Mouse (Mus musculus) liver, embryonic 15.5 days (tissue): ENCODE measurements at regions not wholly inside any gene's neighbourhood (a gene's known extent, or its start where the extent isn't known, plus 50 kb on each side); places are given as distances from the start of the nearest gene placed in this dataset.

ENCODE experiments used
- ATAC-seq: fragments of 200-750 bp; cut with Nextera tagmentation; 2 replicates; pipeline ENCODE4 v1.8.0; 2017; ENCODE audit warnings: moderate number of reproducible peaks, mild to moderate bottlenecking, moderate library complexity; ENCODE audit not compliant: insufficient read depth
- H3K27ac ChIP-seq: fragments of 300-500 bp; sonication (generic); replicated peaks from 2 replicates; pipeline ENCODE4 v1.5.1; 2015; ENCODE audit warnings: mild to moderate bottlenecking, inconsistent platforms
- H3K27me3 ChIP-seq: fragments of 300-500 bp; sonication (generic); 2 replicates; pipeline ENCODE4 v1.6.1; 2015; ENCODE audit warnings: mild to moderate bottlenecking, inconsistent platforms
- H3K36me3 ChIP-seq: fragments of 300-500 bp; sonication (generic); replicated peaks from 2 replicates; pipeline ENCODE4 v1.6.1; 2015; ENCODE audit warnings: moderate library complexity, mild to moderate bottlenecking, inconsistent platforms
- H3K4me1 ChIP-seq: fragments of 300-500 bp; sonication (generic); replicated peaks from 2 replicates; pipeline ENCODE4 v1.6.1; 2015; ENCODE audit warnings: inconsistent platforms
- H3K4me2 ChIP-seq: fragments of 300-500 bp; sonication (generic); 2 replicates; pipeline ENCODE4 v1.6.1; 2015; ENCODE audit warnings: moderate library complexity, mild to moderate bottlenecking, inconsistent platforms
- H3K4me3 ChIP-seq: fragments of 300-500 bp; sonication (generic); replicated peaks from 2 replicates; pipeline ENCODE4 v1.5.1; 2015; ENCODE audit warnings: mild to moderate bottlenecking, inconsistent platforms
- H3K9ac ChIP-seq: fragments of 300-500 bp; sonication (generic); 2 replicates; pipeline ENCODE4 v1.6.1; 2015; ENCODE audit warnings: moderate library complexity, mild to moderate bottlenecking, inconsistent platforms
- H3K9me3 ChIP-seq: fragments of 300-500 bp; sonication (generic); replicated peaks from 2 replicates; pipeline ENCODE4 v1.6.1; 2016; ENCODE audit warnings: inconsistent platforms
- WGBS: fragments of 180-500 bp; shearing (Covaris S2); methylation state at CpG from one replicate; pipeline ENCODE4 v1.1.7; 2015; ENCODE audit warnings: mixed read lengths; ENCODE audit not compliant: insufficient replicate concordance; 5-methylcytosine and 5-hydroxymethylcytosine counted together

GRCm38 (mm10) chr7:90030486-90031250, 49.9 kb upstream of the Eed start:
- H3K36me3 ChIP-seq, result no peaks in the 10 kb centered on the region
- no peaks in the 10 kb centered on the region for H3K9me3 ChIP-seq
- 41% methylated on average over 6 of the region's 6 CpGs for WGBS
- peak overlapping the region; percentile 51 for H3K27ac ChIP-seq
- H3K4me2 ChIP-seq, result no peak overlapping the region
- peaks cover 21% of the 10 kb centered on the region for H3K4me1 ChIP-seq
- peaks cover 25% of the 10 kb centered on the region for H3K27me3 ChIP-seq
- ATAC-seq, result no peak
- H3K4me3 ChIP-seq, result no peak overlapping the region
- no peak overlapping the region for H3K9ac ChIP-seq

- no peak overlapping the region for H3K27ac ChIP-seq
Observed at GRCm38 (mm10) chr7:90033086-90033485, 52.3 kb upstream of the Eed start.

GRCm38 (mm10) chr7:90033640-90034312, 53.0 kb upstream of the Eed start:
- Histone ChIP-seq H3K27ac (peak overlapping the region; percentile 14; the same call in 1 of the 2 replicates), H3K27me3 (peaks cover 25% of the 10 kb centered on the region), H3K9ac (no peak overlapping the region), H3K9me3 (no peaks in the 10 kb centered on the region), H3K4me1 (peaks cover 32% of the 10 kb centered on the region), H3K4me2 (no peak overlapping the region), H3K36me3 (no peaks in the 10 kb centered on the region), H3K4me3 (no peak overlapping the region)
- WGBS, result 68% methylated on average over 9 of the region's 9 CpGs
- no peak for ATAC-seq

More at GRCm38 (mm10) chr7:90033086-90033485, 52.3 kb upstream of the Eed start:
- Histone ChIP-seq H3K4me3 (no peak overlapping the region), H3K4me2 (no peak overlapping the region), H3K4me1 (peaks cover 35% of the 10 kb centered on the region), H3K9me3 (no peaks in the 10 kb centered on the region), H3K36me3 (no peaks in the 10 kb centered on the region), H3K9ac (no peak overlapping the region), H3K27me3 (peaks cover 25% of the 10 kb centered on the region)
- no peak for ATAC-seq
- WGBS, result 87% methylated on average over 2 of the region's 2 CpGs

- Histone ChIP-seq H3K36me3 (no peaks in the 10 kb centered on the region), H3K4me2 (no peak overlapping the region), H3K9me3 (no peaks in the 10 kb centered on the region), H3K4me1 (peaks cover 31% of the 10 kb centered on the region), H3K9ac (no peak overlapping the region), H3K27ac (0 out of 2 replicates have a peak overlapping the region, but pooled peaks have one; percentile 14), H3K27me3 (peaks cover 21% of the 10 kb centered on the region), H3K4me3 (no peak overlapping the region)
- WGBS, result 70% methylated on average over 3 of the region's 3 CpGs
- no peak for ATAC-seq
Observed at GRCm38 (mm10) chr7:90034498-90034897, 53.7 kb upstream of the Eed start.

GRCm38 (mm10) chr7:90035396-90035795, 54.6 kb upstream of the Eed start:
- Histone ChIP-seq H3K9ac (no peak overlapping the region), H3K9me3 (no peaks in the 10 kb centered on the region), H3K27me3 (peaks cover 13% of the 10 kb centered on the region), H3K36me3 (no peaks in the 10 kb centered on the region), H3K4me3 (no peak overlapping the region), H3K4me1 (peaks cover 38% of the 10 kb centered on the region), H3K27ac (no peak overlapping the region), H3K4me2 (no peak overlapping the region)
- 62% methylated on average over 7 of the region's 7 CpGs for whole genome bisulfite sequencing
- no peak for ATAC-seq

GRCm38 (mm10) chr7:90037736-90038135, 57.0 kb upstream of the Eed start:
- Histone ChIP-seq H3K27ac (no peak overlapping the region), H3K4me2 (no peak overlapping the region), H3K36me3 (no peaks in the 10 kb centered on the region), H3K9ac (no peak overlapping the region), H3K27me3 (no peaks in the 10 kb centered on the region), H3K4me1 (peaks cover 59% of the 10 kb centered on the region), H3K4me3 (no peak overlapping the region), H3K9me3 (no peaks in the 10 kb centered on the region)
- WGBS, result 85% methylated on average over 4 of the region's 4 CpGs
- no peak for ATAC-seq

- Histone ChIP-seq H3K27me3 (no peaks in the 10 kb centered on the region), H3K4me1 (peaks cover 70% of the 10 kb centered on the region), H3K9me3 (no peaks in the 10 kb centered on the region), H3K27ac (no peak overlapping the region; the same call in 1 of the 2 replicates), H3K4me3 (no peak overlapping the region), H3K9ac (no peak overlapping the region), H3K4me2 (no peak overlapping the region), H3K36me3 (no peaks in the 10 kb centered on the region)
- no peak for ATAC-seq
- 67% methylated on average over 9 of the region's 9 CpGs for WGBS
Observed at GRCm38 (mm10) chr7:90039504-90039903, 58.7 kb upstream of the Eed start.

- ATAC-seq, result no peak
- no peaks in the 10 kb centered on the region for H3K9me3 ChIP-seq
- peak overlapping the region; percentile 9; the same call in 1 of the 2 replicates for H3K9ac ChIP-seq
- WGBS, result 70% methylated on average over 11 of the region's 11 CpGs
- no peak overlapping the region for H3K4me3 ChIP-seq
- no peaks in the 10 kb centered on the region for H3K27me3 ChIP-seq
- H3K27ac ChIP-seq, result peak overlapping the region; percentile 91
- H3K4me2 ChIP-seq, result peak overlapping the region; percentile 56
- no peaks in the 10 kb centered on the region for H3K36me3 ChIP-seq
- peaks cover 77% of the 10 kb centered on the region for H3K4me1 ChIP-seq
Observed at GRCm38 (mm10) chr7:90040581-90041340, 60.0 kb upstream of the Eed start.

GRCm38 (mm10) chr7:90041565-90042024, 60.8 kb upstream of the Eed start:
- no peaks in the 10 kb centered on the region for H3K27me3 ChIP-seq
- no peaks in the 10 kb centered on the region for H3K36me3 ChIP-seq
- H3K4me1 ChIP-seq, result peaks cover 78% of the 10 kb centered on the region
- peak overlapping the region; percentile 56 for H3K4me2 ChIP-seq
- peak overlapping the region; percentile 48 for H3K9ac ChIP-seq
- H3K27ac ChIP-seq, result peak overlapping the region; percentile 91
- no peak overlapping the region for H3K4me3 ChIP-seq
- H3K9me3 ChIP-seq, result no peaks in the 10 kb centered on the region
- WGBS, result 22% methylated on average over 5 of the region's 5 CpGs
- ATAC-seq, result peak; percentile 57

GRCm38 (mm10) chr7:90042364-90042763, 61.6 kb upstream of the Eed start:
- Histone ChIP-seq H3K4me1 (peaks cover 79% of the 10 kb centered on the region), H3K27ac (peak overlapping the region; percentile 91), H3K36me3 (no peaks in the 10 kb centered on the region), H3K4me3 (peak overlapping the region; percentile 18; the same call in 1 of the 2 replicates), H3K9ac (peak overlapping the region; percentile 48), H3K27me3 (no peaks in the 10 kb centered on the region), H3K4me2 (peak overlapping the region; percentile 56), H3K9me3 (no peaks in the 10 kb centered on the region)
- peak; percentile 83 for ATAC-seq
- WGBS, result 20% methylated on average over 7 of the region's 7 CpGs

GRCm38 (mm10) chr7:90043526-90043925, 62.7 kb upstream of the Eed start:
- Histone ChIP-seq H3K27ac (peak overlapping the region; percentile 91), H3K27me3 (no peaks in the 10 kb centered on the region), H3K9ac (no peak overlapping the region), H3K36me3 (no peaks in the 10 kb centered on the region), H3K4me2 (peak overlapping the region; percentile 6; the same call in 1 of the 2 replicates), H3K4me1 (peaks cover 90% of the 10 kb centered on the region), H3K9me3 (no peaks in the 10 kb centered on the region), H3K4me3 (no peak overlapping the region)
- 76% methylated on average over 8 of the region's 8 CpGs for WGBS
- ATAC-seq, result no peak
